Mouse (Mus musculus) left cerebral cortex, postnatal 25 days (tissue): ENCODE data around the gene Cdk13. TPM values are rescaled to one million over a fixed set of nuclear protein-coding genes. Genes with fewer than 3 reads are reported as not detected.

Experiments
- DNase-seq, 2 experiments: peaks; one replicate each; pipeline ENCODE4 v3.0.0; 2022; ENCODE audit warnings: low spot score in 2 of 2, mixed read lengths in 1 of 2
- intact Hi-C: fragments of 180-260 bp; cut with DNase I; formaldehyde crosslinking; loops from one replicate; pipeline ENCODE4 v1.15.1; 2025
- total RNA-seq, 2 experiments: library from RNA; stranded (reverse); gene quantifications; 2 replicates each; pipeline ENCODE4 v1.2.3; 2021

Gene Cdk13
- 10 to 100 TPM; 56.7 to 56.9 TPM for total RNA-seq

DNA sequence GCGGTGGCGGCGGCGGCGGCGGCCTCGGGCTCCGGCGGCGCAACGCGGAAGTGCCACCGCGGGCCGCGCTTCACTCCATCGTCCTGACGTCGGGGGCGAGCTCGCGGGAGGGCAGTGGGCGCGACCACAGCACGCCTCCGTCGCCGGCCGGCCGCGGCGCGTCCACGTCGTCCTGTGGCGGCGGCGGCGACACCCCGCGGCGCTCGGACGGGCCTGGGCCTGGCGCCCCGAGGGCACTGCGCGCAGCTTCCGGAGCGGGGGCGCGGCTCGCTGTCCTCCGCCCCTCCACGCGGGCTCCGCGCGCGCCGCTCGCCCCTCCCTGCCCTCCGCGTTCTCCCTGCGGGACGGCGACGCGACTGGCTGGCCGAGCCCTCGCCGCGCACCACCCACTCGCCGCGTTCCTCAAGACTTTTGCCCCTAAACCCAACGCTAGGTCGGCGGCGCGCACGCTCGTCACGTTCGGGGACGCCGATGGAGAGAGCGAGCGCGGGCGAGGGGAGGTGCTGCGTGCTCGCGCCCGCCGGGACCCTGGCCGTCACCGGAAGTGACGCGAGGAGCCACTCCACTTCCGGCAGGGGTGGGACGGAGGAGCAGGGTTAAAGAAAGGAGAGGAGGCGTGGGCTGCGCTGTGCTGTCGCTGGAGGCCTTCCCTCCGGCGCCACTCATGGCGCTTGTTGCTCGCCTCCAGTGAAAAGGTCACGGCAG lies at the start of gene Cdk13:
Gene Cdk13 (minus strand): TSS at position 189 of the 705 bp plus-strand sequence.
- intact Hi-C loops = loop anchor here (2.0 to 5.0 kb wide), 3 partner anchors 32 to 137 kb away; partner anchors contain the start of genes Mplkip, Rala and Sugct

DNA sequence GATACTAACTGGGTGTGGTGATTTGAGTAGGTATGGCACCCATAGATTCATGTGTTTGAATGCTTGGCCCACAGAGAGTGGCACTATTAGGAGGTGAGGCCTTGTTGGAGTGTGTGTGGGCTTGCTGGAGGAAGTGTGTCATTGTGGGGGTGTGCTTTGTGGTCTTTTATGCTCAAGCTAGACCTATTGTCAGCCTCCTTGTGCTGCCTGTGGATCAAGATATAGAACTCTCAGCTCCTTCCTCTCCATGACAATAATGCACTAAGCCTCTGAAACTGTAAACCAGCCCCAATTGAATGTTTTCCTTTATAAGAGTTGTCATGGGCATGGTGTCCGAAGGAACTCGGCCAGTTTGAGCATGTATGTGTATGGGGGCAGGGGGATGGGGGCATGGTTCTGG lies 38.4 kb upstream of the Cdk13 start:
- no peak for DNase-seq
- intact Hi-C loops = no loop called here

More for the DNA sequence above, at the start of gene Cdk13:
- peak; percentile 99 for DNase-seq

DNA sequence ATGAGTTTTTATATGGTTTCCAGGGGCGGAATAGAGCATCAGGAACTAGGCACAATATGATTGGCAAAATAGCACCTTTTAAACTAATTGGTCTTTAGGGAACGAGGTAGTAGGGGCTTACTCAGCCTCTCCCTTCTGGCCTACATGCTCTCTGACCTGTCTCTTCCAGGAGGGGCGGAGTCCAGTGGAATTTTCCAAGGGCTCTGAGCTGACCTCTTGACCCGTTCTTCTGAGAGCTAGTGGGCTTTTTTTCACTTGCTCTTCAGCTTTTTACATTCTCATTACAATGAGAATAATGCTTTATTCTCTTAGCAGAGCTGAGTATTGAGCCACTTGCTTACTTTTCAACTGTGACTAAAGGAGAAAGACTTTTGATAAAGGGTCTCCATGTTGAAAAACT lies 37.9 kb upstream of the Cdk13 start:
- DNase-seq = no peak
- intact Hi-C loops = no loop called here

DNA sequence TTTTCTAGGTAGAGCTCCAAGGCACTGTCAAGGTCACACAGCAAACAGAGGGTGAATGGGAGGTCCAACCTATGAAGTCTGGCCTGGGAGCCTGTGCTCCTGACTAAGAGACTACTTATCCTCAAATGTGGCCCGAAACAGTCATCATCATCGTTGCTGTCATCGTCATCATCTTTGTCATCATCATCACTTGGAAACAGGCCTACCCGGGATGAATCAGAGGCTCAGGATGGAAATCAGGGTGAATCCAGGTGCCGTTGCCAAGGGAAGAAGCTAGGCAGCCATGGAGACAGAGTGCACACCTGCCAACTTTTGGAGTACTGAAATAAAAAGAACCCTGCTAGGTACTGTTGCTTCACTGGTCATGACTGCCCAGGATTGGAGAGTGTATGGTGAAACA lies 34.2 kb upstream of the Cdk13 start:
- peak; percentile 17 to 78 for DNase-seq
- intact Hi-C loops = no loop called here

DNA sequence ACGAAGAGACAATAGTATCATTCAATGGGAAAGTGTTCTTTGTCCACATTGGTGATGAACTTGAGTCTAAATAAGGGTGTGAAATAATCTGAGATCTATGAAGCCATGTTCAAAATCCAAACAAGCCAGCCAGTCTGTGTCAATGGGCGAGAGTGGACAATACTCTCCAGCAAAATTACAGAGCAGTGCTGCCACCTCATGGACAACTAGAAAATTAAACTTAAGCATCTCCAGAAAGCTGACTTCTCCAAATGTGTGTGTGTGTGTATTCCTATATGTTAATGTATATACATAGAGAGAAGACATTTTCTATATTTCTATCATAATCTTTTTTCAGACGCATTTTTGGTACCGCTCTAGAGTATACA lies 33.6 kb upstream of the Cdk13 start:
- peak; percentile 47 to 73 for DNase-seq
- intact Hi-C loops = no loop called here

GRCm38 (mm10) chr13:17837610-17838483 lies 33.0 kb upstream of the Cdk13 start:
- DNase-seq = peak; percentile 35 to 63
- intact Hi-C loops = loop anchor here (1.0 kb wide), 1 partner anchor 145 kb away; no protein-coding TSS in a partner anchor

GRCm38 (mm10) chr13:17836808-17837207 lies 31.9 kb upstream of the Cdk13 start:
- DNase-seq = no peak
- intact Hi-C loops = loop anchor here (1.0 kb wide), 1 partner anchor 146 kb away; no protein-coding TSS in a partner anchor

GRCm38 (mm10) chr13:17832940-17833339 lies 28.0 kb upstream of the Cdk13 start:
- no peak for DNase-seq
- intact Hi-C loops = no loop called here

DNA sequence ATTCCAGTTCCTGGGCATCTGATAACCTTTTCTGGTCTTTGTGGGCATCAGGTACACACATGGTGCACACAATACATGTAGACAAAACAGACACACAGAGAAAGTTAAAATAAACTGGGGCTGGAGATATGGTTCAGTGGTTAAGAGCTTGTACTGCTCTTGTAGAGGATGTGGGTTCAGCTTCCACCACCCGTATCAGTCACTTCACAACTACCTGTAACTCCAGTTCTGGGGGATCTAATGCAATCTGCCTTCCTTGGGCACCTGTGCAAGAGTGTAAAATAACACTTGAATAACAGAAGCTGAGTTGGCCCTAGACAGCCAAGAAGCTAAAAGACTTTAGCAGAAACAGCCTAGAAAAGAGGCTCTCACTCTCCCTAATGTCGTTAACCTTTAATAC lies 12.3 kb upstream of the Cdk13 start:
- intact Hi-C loops = no loop called here
- DNase-seq = no peak

DNA sequence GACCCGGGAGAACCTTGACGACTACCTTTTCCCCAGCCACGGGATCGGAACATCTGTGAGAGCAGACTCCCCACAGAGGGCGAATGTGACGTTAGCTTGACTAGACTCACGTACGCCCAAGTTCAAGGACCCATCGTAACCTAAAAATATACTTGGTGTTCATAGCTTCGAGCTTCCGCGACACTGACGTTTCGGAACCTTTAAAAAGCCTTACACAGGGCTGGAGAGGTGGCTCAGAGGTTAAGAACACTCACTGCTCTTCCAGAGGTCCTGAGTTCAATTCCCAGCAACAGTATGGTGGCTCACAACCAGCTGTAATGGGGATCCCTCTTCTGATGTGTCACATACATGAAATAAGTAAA lies 698 bp upstream of the Cdk13 start:
- intact Hi-C loops = loop anchor here (2.0 to 5.0 kb wide), 3 partner anchors 33 to 137 kb away; partner anchors contain the start of genes Mplkip, Rala and Sugct
- DNase-seq = no peak

DNA sequence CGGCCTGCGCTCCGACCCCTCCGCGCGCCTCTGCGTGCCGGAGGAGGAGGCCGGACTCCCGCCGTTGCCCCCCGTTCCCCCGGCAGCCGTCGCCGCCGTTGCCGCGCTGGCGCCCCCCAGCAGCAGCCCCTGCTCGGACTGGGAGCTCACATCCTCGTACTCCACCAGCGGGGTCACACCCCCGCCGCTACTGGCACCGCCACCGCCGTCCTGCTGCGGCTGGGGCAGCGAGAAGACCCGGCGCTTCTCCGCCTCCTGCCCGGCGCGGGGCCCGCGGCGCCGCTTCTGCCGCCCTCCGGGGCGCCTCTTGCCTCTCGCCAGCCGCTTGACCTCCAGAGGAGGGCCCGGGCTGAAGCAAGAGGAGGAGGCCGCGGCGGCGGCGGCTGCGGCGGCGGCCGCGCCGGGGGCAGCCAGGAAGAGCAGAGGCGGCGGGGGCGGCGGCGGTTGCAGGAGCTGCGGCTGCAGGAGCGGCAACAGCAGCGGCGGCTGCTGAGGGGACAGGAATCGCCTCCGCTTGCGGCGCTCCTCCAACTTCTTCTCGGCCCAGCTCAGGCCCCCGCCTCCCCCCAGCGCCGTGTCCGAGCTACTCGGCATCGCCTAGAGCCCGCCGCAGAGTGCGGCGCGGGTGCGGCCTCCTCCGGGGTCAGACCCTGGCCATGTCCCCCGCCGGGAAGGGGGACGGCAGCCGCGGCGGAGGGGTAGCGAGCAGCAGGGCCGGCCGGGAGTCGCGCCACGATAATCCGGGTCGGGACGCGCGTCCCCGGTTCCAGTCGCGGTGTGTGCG lies 647 bp downstream of the Cdk13 start:
- intact Hi-C loops = loop anchor here (2.0 kb wide), 2 partner anchors 31 to 109 kb away; partner anchors contain the start of genes Mplkip and Sugct
- DNase-seq = peak; percentile 39 to 52

- intact Hi-C loops = loop anchor here (1.0 to 2.0 kb wide), 3 partner anchors 31 to 109 kb away; partner anchors contain the start of genes Mplkip and Sugct
- peak; percentile 51 to 66 for DNase-seq
These were observed 1.4 kb downstream of the Cdk13 start for GRCm38 (mm10) chr13:17803331-17804057.

GRCm38 (mm10) chr13:17802880-17803279 lies 2.0 kb downstream of the Cdk13 start:
- intact Hi-C loops = loop anchor here (1.0 kb wide), 1 partner anchor 57 kb away; no protein-coding TSS in a partner anchor

DNA sequence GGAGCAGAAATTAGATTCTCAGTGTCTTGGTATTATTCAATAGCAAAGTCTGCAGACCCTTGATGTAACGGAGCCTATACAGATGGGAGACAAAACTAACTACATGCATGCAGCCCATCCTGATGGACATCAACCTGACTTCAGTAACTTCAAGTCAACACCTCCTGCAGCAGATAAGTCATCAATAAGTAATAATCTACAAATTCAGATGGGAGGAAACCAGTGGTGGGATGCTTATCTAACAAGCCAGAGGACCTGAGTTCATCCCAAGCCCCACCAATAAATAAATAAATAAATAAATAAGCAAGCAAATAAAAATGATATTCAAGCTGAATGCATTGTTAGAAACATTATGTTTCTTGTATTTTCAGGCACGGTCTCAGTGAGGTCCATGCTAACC lies 5.2 kb downstream of the Cdk13 start:
- intact Hi-C loops = no loop called here
- no peak for DNase-seq

More at GRCm38 (mm10) chr13:17802880-17803279, 2.0 kb downstream of the Cdk13 start:
- DNase-seq = no peak

- DNase-seq = no peak
- intact Hi-C loops = no loop called here
These were observed 9.0 kb downstream of the Cdk13 start for GRCm38 (mm10) chr13:17795757-17796456.

DNA sequence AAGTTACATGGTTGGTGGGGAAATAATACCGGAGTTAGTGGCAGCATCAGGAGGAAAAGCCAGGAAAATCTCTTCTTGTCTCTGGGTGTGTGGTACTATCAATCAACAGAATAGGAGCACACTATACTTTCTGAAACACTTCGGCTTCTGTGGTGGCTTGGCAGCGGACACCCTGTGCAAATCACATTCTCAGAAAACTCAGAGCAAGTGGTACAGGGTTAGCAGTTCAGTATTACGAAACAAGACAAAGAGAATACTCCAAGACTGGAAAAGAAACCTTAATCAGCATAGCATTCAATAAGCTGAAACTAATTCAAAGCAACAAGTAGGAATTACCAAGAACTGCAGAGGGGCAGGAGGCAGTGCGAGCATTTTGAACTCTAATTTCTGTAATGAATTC lies 21.3 kb downstream of the Cdk13 start:
- no peak for DNase-seq
- intact Hi-C loops = no loop called here

DNA sequence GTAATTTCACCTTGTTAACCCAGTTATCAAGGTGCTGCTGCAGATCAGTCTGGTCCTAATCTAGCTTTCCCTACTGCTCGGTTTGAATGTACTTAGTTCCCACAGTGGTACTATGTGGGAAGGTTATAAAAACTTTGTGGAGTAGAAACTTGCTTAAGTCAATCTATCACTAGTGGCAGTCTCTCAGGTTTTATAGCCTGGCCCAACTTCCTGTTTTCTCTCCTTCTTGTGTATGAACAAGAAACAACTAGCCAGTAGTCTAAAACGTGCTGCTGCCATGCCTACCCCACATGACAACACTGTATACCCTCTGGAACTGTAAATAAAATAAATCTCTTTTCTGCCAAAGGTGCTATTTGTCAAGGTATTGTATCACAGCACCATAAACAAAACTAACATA lies 25.0 kb downstream of the Cdk13 start:
- DNase-seq = no peak
- intact Hi-C loops = no loop called here

DNA sequence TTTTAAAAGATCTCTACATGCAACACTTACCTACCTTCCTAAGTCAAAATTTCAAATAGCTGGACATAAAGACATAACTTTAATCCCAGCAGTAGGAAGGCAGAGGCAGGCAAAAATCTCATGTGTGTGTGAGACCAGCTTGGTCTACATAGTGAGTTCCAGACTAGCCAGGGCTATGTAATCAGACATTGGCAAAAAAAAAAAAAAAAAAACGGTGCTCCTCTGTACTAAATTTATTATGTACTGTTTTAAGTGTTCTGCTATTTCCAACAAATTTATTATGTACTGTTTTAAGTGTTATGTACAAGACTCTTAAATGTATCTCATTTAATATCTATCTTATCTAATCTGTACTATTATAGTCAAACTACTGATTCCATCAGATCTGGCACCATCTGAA lies 28.6 kb downstream of the Cdk13 start:
- intact Hi-C loops = no loop called here

More for the DNA sequence above, 28.6 kb downstream of the Cdk13 start:
- DNase-seq = no peak
